Mouse (Mus musculus): ENCODE results near the gene Tent5c. TPM values are rescaled to one million over a fixed set of nuclear protein-coding genes. Genes with fewer than 3 reads are reported as not detected.

Tent5c gene
- polyA plus RNA-seq, 1 experiment from 2014 or later: 31.3 TPM

- Histone ChIP-seq H3K27ac (replicated peaks) (no peak overlapping the region), H3K36me3 (no peaks in the 10 kb centered on the region), H3K9ac (no peak overlapping the region), H3K4me3 (no peak overlapping the region), H3K27me3 (replicated peaks) (0 out of 2 replicates have a peak, but pooled peaks cover 4% of the 10 kb centered on the region), H3K4me1 (no peaks in the 10 kb centered on the region), H3K9me3 (no peaks in the 10 kb centered on the region), H3K4me2 (no peak overlapping the region)
- WGBS: 68% methylated on average over 8 of the region's 8 CpGs
- no peak for ATAC-seq (ENCODE audit: extremely low read depth, insufficient number of reproducible peaks, low FRiP score, low TSS enrichment)
These were observed 26.1 kb upstream of the Tent5c start for GRCm38 (mm10) chr3:100515093-100515753.

GRCm38 (mm10) chr3:100507174-100507573 lies 18.1 kb upstream of the Tent5c start:
- Histone ChIP-seq H3K36me3 (no peaks in the 10 kb centered on the region), H3K4me1 (no peaks in the 10 kb centered on the region), H3K27me3 (replicated peaks) (no peaks in the 10 kb centered on the region), H3K4me3 (no peak overlapping the region), H3K9ac (no peak overlapping the region), H3K27ac (replicated peaks) (no peak overlapping the region), H3K9me3 (no peaks in the 10 kb centered on the region), H3K4me2 (no peak overlapping the region)
- 67% methylated on average over 4 of the region's 4 CpGs for WGBS
- no peak for ATAC-seq (ENCODE audit: extremely low read depth, insufficient number of reproducible peaks, low FRiP score, low TSS enrichment)

GRCm38 (mm10) chr3:100506715-100507114 lies 17.6 kb upstream of the Tent5c start:
- Histone ChIP-seq H3K27me3 (replicated peaks) (no peaks in the 10 kb centered on the region), H3K9me3 (no peaks in the 10 kb centered on the region), H3K36me3 (no peaks in the 10 kb centered on the region), H3K9ac (no peak overlapping the region), H3K27ac (replicated peaks) (no peak overlapping the region), H3K4me2 (no peak overlapping the region), H3K4me3 (no peak overlapping the region), H3K4me1 (no peaks in the 10 kb centered on the region)
- no peak for ATAC-seq (ENCODE audit: extremely low read depth, insufficient number of reproducible peaks, low FRiP score, low TSS enrichment)
- WGBS: 48% methylated on average over 2 of the region's 2 CpGs

GRCm38 (mm10) chr3:100503882-100504281 lies 14.8 kb upstream of the Tent5c start:
- 71% methylated on average over 6 of the region's 6 CpGs for WGBS
- Histone ChIP-seq H3K36me3 (no peaks in the 10 kb centered on the region), H3K4me3 (no peak overlapping the region), H3K27ac (replicated peaks) (no peak overlapping the region), H3K9ac (no peak overlapping the region), H3K27me3 (replicated peaks) (no peaks in the 10 kb centered on the region), H3K4me1 (no peaks in the 10 kb centered on the region), H3K4me2 (no peak overlapping the region), H3K9me3 (0 out of 2 replicates have a peak, but pooled peaks cover 5% of the 10 kb centered on the region)
- no peak for ATAC-seq (ENCODE audit: extremely low read depth, insufficient number of reproducible peaks, low FRiP score, low TSS enrichment)

- Histone ChIP-seq H3K4me2 (no peak overlapping the region), H3K4me1 (no peaks in the 10 kb centered on the region), H3K4me3 (no peak overlapping the region), H3K27me3 (replicated peaks) (no peaks in the 10 kb centered on the region), H3K9ac (no peak overlapping the region), H3K36me3 (no peaks in the 10 kb centered on the region), H3K9me3 (0 out of 2 replicates have a peak, but pooled peaks cover 5% of the 10 kb centered on the region), H3K27ac (replicated peaks) (no peak overlapping the region)
- 78% methylated on average over 6 of the region's 6 CpGs for WGBS
- no peak for ATAC-seq (ENCODE audit: extremely low read depth, insufficient number of reproducible peaks, low FRiP score, low TSS enrichment)
These were observed 13.4 kb upstream of the Tent5c start for GRCm38 (mm10) chr3:100502516-100502915.

- Histone ChIP-seq H3K4me1 (no peaks in the 10 kb centered on the region), H3K36me3 (no peaks in the 10 kb centered on the region), H3K27me3 (replicated peaks) (no peaks in the 10 kb centered on the region), H3K9me3 (0 out of 2 replicates have a peak, but pooled peaks cover 5% of the 10 kb centered on the region), H3K9ac (no peak overlapping the region), H3K4me3 (no peak overlapping the region), H3K27ac (replicated peaks) (no peak overlapping the region), H3K4me2 (no peak overlapping the region)
- ATAC-seq (ENCODE audit: extremely low read depth, insufficient number of reproducible peaks, low FRiP score, low TSS enrichment): no peak
These were observed 12.8 kb upstream of the Tent5c start for GRCm38 (mm10) chr3:100501899-100502298.

- no peak for ATAC-seq (ENCODE audit: extremely low read depth, insufficient number of reproducible peaks, low FRiP score, low TSS enrichment)
- 63% methylated on average over 3 of the region's 3 CpGs for WGBS
- 0 out of 2 replicates have a peak, but pooled peaks cover 5% of the 10 kb centered on the region for H3K9me3 ChIP-seq
These were observed 7.0 kb upstream of the Tent5c start for GRCm38 (mm10) chr3:100496081-100496480.

GRCm38 (mm10) chr3:100495456-100495855 lies 6.3 kb upstream of the Tent5c start:
- H3K9me3 ChIP-seq: 0 out of 2 replicates have a peak, but pooled peaks cover 5% of the 10 kb centered on the region
- H3K27ac ChIP-seq (replicated peaks): no peak overlapping the region
- H3K4me2 ChIP-seq: no peak overlapping the region
- ATAC-seq (ENCODE audit: extremely low read depth, insufficient number of reproducible peaks, low FRiP score, low TSS enrichment): no peak
- H3K4me3 ChIP-seq: no peak overlapping the region
- H3K9ac ChIP-seq: no peak overlapping the region
- no peaks in the 10 kb centered on the region for H3K36me3 ChIP-seq
- H3K27me3 ChIP-seq (replicated peaks): peaks cover 10% of the 10 kb centered on the region
- 82% methylated on average over 16 of the region's 16 CpGs for WGBS
- no peaks in the 10 kb centered on the region for H3K4me1 ChIP-seq

More at GRCm38 (mm10) chr3:100496081-100496480, 7.0 kb upstream of the Tent5c start:
- H3K4me3 ChIP-seq: no peak overlapping the region
- peaks cover 4% of the 10 kb centered on the region for H3K27me3 ChIP-seq (replicated peaks)
- no peaks in the 10 kb centered on the region for H3K4me1 ChIP-seq
- H3K9ac ChIP-seq: no peak overlapping the region
- no peak overlapping the region for H3K4me2 ChIP-seq
- H3K36me3 ChIP-seq: no peaks in the 10 kb centered on the region
- H3K27ac ChIP-seq (replicated peaks): no peak overlapping the region

- Histone ChIP-seq H3K9ac (no peak overlapping the region), H3K9me3 (0 out of 2 replicates have a peak, but pooled peaks cover 2% of the 10 kb centered on the region), H3K4me3 (no peak overlapping the region), H3K27ac (replicated peaks) (no peak overlapping the region), H3K4me1 (peaks cover 4% of the 10 kb centered on the region), H3K4me2 (no peak overlapping the region), H3K36me3 (no peaks in the 10 kb centered on the region), H3K27me3 (replicated peaks) (peaks cover 13% of the 10 kb centered on the region)
- 81% methylated on average over 5 of the region's 5 CpGs for WGBS
- ATAC-seq (ENCODE audit: extremely low read depth, insufficient number of reproducible peaks, low FRiP score, low TSS enrichment): no peak
These were observed 5.8 kb upstream of the Tent5c start for GRCm38 (mm10) chr3:100494912-100495311.

- H3K27ac ChIP-seq (replicated peaks): no peak overlapping the region
- peak overlapping the region; percentile 78 for H3K4me3 ChIP-seq
- H3K4me2 ChIP-seq: peak overlapping the region; percentile 100
- no peaks in the 10 kb centered on the region for H3K36me3 ChIP-seq
- H3K27me3 ChIP-seq (replicated peaks): peaks cover 43% of the 10 kb centered on the region
- 26% methylated on average over 4 of the region's 4 CpGs for WGBS
- H3K9ac ChIP-seq: peak overlapping the region; percentile 86
- ATAC-seq (ENCODE audit: extremely low read depth, insufficient number of reproducible peaks, low FRiP score, low TSS enrichment): no peak
- H3K9me3 ChIP-seq: no peaks in the 10 kb centered on the region
- peaks cover 12% of the 10 kb centered on the region for H3K4me1 ChIP-seq
These were observed 831 bp upstream of the Tent5c start for GRCm38 (mm10) chr3:100490010-100490300.

- no peak; the same call in 1 of the 2 replicates for ATAC-seq (ENCODE audit: extremely low read depth, insufficient number of reproducible peaks, low FRiP score, low TSS enrichment)
- H3K36me3 ChIP-seq: no peaks in the 10 kb centered on the region
- H3K9ac ChIP-seq: peak overlapping the region; percentile 86
- H3K27me3 ChIP-seq (replicated peaks): peaks cover 47% of the 10 kb centered on the region
- H3K9me3 ChIP-seq: no peaks in the 10 kb centered on the region
- H3K4me3 ChIP-seq: peak overlapping the region; percentile 78
- under 1% methylated on average over 65 of the region's 66 CpGs for WGBS
- peak overlapping the region; percentile 100 for H3K4me2 ChIP-seq
- peak overlapping the region; percentile 49; the same call in 1 of the 2 replicates for H3K27ac ChIP-seq (replicated peaks)
- peaks cover 12% of the 10 kb centered on the region for H3K4me1 ChIP-seq
These were observed 632 bp downstream of the Tent5c start for GRCm38 (mm10) chr3:100488251-100489132.

Data from heart, embryonic 13.5 days (tissue).